Mouse (Mus musculus): ENCODE results near the gene Dok5. TPM values are rescaled to one million over a fixed set of nuclear protein-coding genes. Genes with fewer than 3 reads are reported as not detected.
A peak's percentile ranks its signal among the peaks of the same experiment; 100 is the strongest.

The Dok5 gene
- total and polyA plus RNA-seq, 2 experiments from 2014 or later: 50.2 to 79.9 TPM

GRCm38 (mm10) chr2:170755817-170756216, 24.2 kb downstream of the Dok5 start:
- 60% methylated on average over 2 of the region's 2 CpGs for WGBS
- H3K27ac ChIP-seq (ENCODE audit: low read depth, low read length): peak overlapping the region; percentile 46

GRCm38 (mm10) chr2:170756667-170757066, 25.1 kb downstream of the Dok5 start:
- no peaks in the 10 kb centered on the region for H3K36me3 ChIP-seq (ENCODE audit: insufficient read depth)
- H3K9ac ChIP-seq: no peak overlapping the region
- DNase-seq (peak; percentile 46), ATAC-seq (peak; percentile 64)
- no peak for TF ChIP-seq CTCF (IDR thresholded peaks at IDR 0.05; ENCODE audit: low read depth)
- H3K4me1 ChIP-seq (ENCODE audit: insufficient read depth): peaks cover 24% of the 10 kb centered on the region
- 29% methylated on average over 7 of the region's 7 CpGs for WGBS
- H3K9me3 ChIP-seq (ENCODE audit: low read length): no peaks in the 10 kb centered on the region
- H3K4me3 ChIP-seq (ENCODE audit: low read depth, low read length): no peak overlapping the region
- H3K27ac ChIP-seq (ENCODE audit: low read depth, low read length): peak overlapping the region; percentile 66; the same call in 1 of the 2 replicates
- no peaks in the 10 kb centered on the region for H3K27me3 ChIP-seq (ENCODE audit: insufficient read depth, low read length)
- no peak overlapping the region for H3K4me2 ChIP-seq (ENCODE audit: low read depth)

More at GRCm38 (mm10) chr2:170755817-170756216, 24.2 kb downstream of the Dok5 start:
- ATAC-seq (no peak), DNase-seq (no peak)
- Histone ChIP-seq H3K9ac (no peak overlapping the region), H3K27me3 (ENCODE audit: insufficient read depth, low read length) (no peaks in the 10 kb centered on the region), H3K4me1 (ENCODE audit: insufficient read depth) (peaks cover 24% of the 10 kb centered on the region), H3K4me2 (ENCODE audit: low read depth) (no peak overlapping the region), H3K4me3 (ENCODE audit: low read depth, low read length) (no peak overlapping the region), H3K36me3 (ENCODE audit: insufficient read depth) (no peaks in the 10 kb centered on the region), H3K9me3 (ENCODE audit: low read length) (no peaks in the 10 kb centered on the region)
- TF ChIP-seq CTCF (IDR thresholded peaks at IDR 0.05; ENCODE audit: low read depth): no peak

- H3K4me1 ChIP-seq (ENCODE audit: insufficient read depth): peaks cover 24% of the 10 kb centered on the region
- H3K9ac ChIP-seq: 0 out of 2 replicates have a peak overlapping the region, but pooled peaks have one; percentile 6
- ATAC-seq (peak; percentile 55), DNase-seq (peak; percentile 53)
- no peaks in the 10 kb centered on the region for H3K27me3 ChIP-seq (ENCODE audit: insufficient read depth, low read length)
- 28% methylated on average over 14 of the region's 14 CpGs for WGBS
- H3K27ac ChIP-seq (ENCODE audit: low read depth, low read length): peak overlapping the region; percentile 66
- no peak overlapping the region for H3K4me2 ChIP-seq (ENCODE audit: low read depth)
- no peak overlapping the region for H3K4me3 ChIP-seq (ENCODE audit: low read depth, low read length)
- H3K9me3 ChIP-seq (ENCODE audit: low read length): no peaks in the 10 kb centered on the region
- TF ChIP-seq CTCF (IDR thresholded peaks at IDR 0.05; ENCODE audit: low read depth): no peak
- H3K36me3 ChIP-seq (ENCODE audit: insufficient read depth): no peaks in the 10 kb centered on the region
Measured at GRCm38 (mm10) chr2:170757228-170757875, 25.7 kb downstream of the Dok5 start.

GRCm38 (mm10) chr2:170758201-170758600, 26.6 kb downstream of the Dok5 start:
- Histone ChIP-seq H3K4me1 (ENCODE audit: insufficient read depth) (peaks cover 21% of the 10 kb centered on the region), H3K27me3 (ENCODE audit: insufficient read depth, low read length) (no peaks in the 10 kb centered on the region), H3K9ac (no peak overlapping the region), H3K36me3 (ENCODE audit: insufficient read depth) (no peaks in the 10 kb centered on the region), H3K27ac (ENCODE audit: low read depth, low read length) (no peak overlapping the region), H3K4me2 (ENCODE audit: low read depth) (no peak overlapping the region), H3K9me3 (ENCODE audit: low read length) (no peaks in the 10 kb centered on the region), H3K4me3 (ENCODE audit: low read depth, low read length) (no peak overlapping the region)
- DNase-seq (peak; percentile 38), ATAC-seq (no peak)
- 49% methylated on average over 5 of the region's 5 CpGs for WGBS
- TF ChIP-seq CTCF (IDR thresholded peaks at IDR 0.05; ENCODE audit: low read depth): no peak

GRCm38 (mm10) chr2:170764704-170765103, 33.1 kb downstream of the Dok5 start:
- H3K36me3 ChIP-seq (ENCODE audit: insufficient read depth): no peaks in the 10 kb centered on the region
- ATAC-seq: no peak
- TF ChIP-seq CTCF (IDR thresholded peaks at IDR 0.05; ENCODE audit: low read depth): no peak
- H3K4me3 ChIP-seq (ENCODE audit: low read depth, low read length): no peak overlapping the region
- no peak overlapping the region for H3K9ac ChIP-seq
- H3K4me1 ChIP-seq (ENCODE audit: insufficient read depth): no peaks in the 10 kb centered on the region
- H3K4me2 ChIP-seq (ENCODE audit: low read depth): no peak overlapping the region
- DNase-seq: no peak
- H3K27ac ChIP-seq (ENCODE audit: low read depth, low read length): no peak overlapping the region
- WGBS: 72% methylated on average over 3 of the region's 3 CpGs
- H3K27me3 ChIP-seq (ENCODE audit: insufficient read depth, low read length): no peaks in the 10 kb centered on the region
- H3K9me3 ChIP-seq (ENCODE audit: low read length): no peaks in the 10 kb centered on the region

GRCm38 (mm10) chr2:170767243-170767642, 35.6 kb downstream of the Dok5 start:
- Histone ChIP-seq H3K4me2 (ENCODE audit: low read depth) (no peak overlapping the region), H3K27ac (ENCODE audit: low read depth, low read length) (peak overlapping the region; percentile 62), H3K36me3 (ENCODE audit: insufficient read depth) (no peaks in the 10 kb centered on the region), H3K9ac (no peak overlapping the region), H3K4me3 (ENCODE audit: low read depth, low read length) (no peak overlapping the region), H3K4me1 (ENCODE audit: insufficient read depth) (peaks cover 3% of the 10 kb centered on the region; the same call in 1 of the 2 replicates), H3K9me3 (ENCODE audit: low read length) (no peaks in the 10 kb centered on the region), H3K27me3 (ENCODE audit: insufficient read depth, low read length) (no peaks in the 10 kb centered on the region)
- 31% methylated on average over 8 of the region's 8 CpGs for WGBS
- no peak for TF ChIP-seq CTCF (IDR thresholded peaks at IDR 0.05; ENCODE audit: low read depth)
- peak; percentile 87 for ATAC-seq
- DNase-seq: peak; percentile 78

- WGBS: 88% methylated on average over 6 of the region's 6 CpGs
- Histone ChIP-seq H3K9ac (no peak overlapping the region), H3K4me1 (ENCODE audit: insufficient read depth) (peaks cover 14% of the 10 kb centered on the region), H3K4me3 (ENCODE audit: low read depth, low read length) (no peak overlapping the region), H3K27ac (ENCODE audit: low read depth, low read length) (no peak overlapping the region), H3K9me3 (ENCODE audit: low read length) (no peaks in the 10 kb centered on the region), H3K4me2 (ENCODE audit: low read depth) (no peak overlapping the region), H3K36me3 (ENCODE audit: insufficient read depth) (no peaks in the 10 kb centered on the region), H3K27me3 (ENCODE audit: insufficient read depth, low read length) (no peaks in the 10 kb centered on the region)
- ATAC-seq (no peak), DNase-seq (no peak)
- no peak for TF ChIP-seq CTCF (IDR thresholded peaks at IDR 0.05; ENCODE audit: low read depth)
Measured at GRCm38 (mm10) chr2:170768699-170769098, 37.1 kb downstream of the Dok5 start.
